Mouse (Mus musculus) B cell, adult 67 days (primary cell): Measurements from ENCODE around the gene Pou6f1. TPM values are rescaled to one million over a fixed set of nuclear protein-coding genes. Genes with fewer than 3 reads are reported as not detected.

ENCODE experiments used
- total RNA-seq, 2 experiments: library from RNA; stranded (reverse); gene quantifications; 4 replicates each; pipeline ENCODE4 v1.2.4; 2023

Gene Pou6f1
- 10 to 100 TPM; 74.9 to 78.3 TPM for total RNA-seq

DNA sequence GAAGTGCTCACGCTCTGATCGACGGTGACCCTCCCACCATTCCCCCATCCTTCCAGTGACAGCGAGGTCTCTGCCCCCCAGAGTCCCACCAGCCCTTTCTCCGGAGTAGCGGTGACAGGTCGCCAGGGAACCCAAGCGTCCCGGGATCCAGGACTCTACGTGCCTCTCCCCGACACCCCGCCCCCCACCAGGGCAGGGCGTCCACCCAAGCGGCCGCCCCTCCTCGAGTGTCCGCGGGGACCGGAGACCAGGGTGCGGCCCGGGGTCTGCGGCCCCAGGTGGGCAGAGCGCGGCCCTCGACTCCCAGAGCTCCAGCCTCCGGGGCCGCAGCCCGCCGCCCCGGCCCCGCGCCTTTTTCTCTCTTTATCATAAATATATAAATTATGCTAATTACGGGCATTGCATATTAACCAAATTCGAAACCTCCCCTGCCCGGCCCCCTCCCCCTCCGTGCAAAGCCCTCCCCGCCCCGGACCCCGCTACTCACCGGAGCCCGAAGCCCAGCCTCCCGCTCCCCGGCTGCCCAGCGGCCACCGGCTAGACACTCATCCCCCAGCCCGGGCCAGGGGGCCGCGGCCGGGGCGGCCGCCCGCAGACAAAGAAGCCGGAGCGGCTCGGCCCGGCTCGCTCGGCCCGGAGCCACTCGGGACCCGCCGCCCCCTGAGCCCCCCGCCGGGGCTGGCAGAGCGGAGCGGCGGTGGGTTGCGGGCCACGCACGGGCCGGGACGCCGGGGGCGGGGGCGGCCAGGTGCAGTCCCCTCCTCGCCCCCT, at the start of gene Pou6f1:
TSS of gene Pou6f1 (minus strand) at position 709 of the 771 bp plus-strand sequence.

DNA sequence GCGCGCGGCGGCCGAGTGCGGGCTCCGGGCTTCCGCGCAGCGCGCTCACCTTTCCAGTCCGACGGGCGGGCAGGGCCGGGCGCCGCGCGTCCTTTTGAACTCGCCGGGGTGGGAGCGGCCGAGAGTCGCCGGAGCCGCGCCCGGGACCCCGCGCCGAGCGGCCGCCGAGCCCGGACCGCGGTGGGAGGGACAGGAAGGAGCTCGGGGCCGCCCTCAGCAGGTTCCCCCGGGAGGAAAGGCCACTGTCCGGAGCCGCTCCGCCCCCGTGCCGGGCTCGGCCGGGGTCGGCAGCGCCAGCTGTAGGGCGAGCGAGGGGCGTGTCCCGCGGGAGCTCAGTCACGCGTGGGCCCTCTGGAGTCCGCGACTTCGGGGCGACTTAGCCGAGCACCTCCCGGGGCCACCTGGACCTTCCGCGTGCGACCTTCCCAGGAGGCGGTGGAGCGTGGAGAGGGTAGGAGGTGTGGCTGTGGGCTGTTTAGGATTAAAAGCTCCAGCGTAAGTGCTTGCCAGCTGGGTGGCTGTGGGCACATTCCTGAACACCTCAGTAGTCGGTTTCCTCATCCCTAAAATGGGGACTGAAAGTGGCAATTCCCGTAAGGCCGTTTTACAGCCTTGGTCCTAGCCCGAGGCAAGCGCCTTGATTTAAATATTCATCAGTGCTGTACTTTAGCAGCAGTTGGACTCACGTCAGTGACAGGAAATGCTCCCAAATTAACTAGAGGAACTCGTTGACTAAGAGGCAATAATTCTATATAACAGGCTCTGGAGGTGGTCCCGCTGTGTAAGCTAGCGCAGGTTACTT, 37.1 kb upstream of the Pou6f1 start, which contains the start of gene Smagp:
TSS of gene Smagp (minus strand) at position 241 of the 802 bp plus-strand sequence.

DNA sequence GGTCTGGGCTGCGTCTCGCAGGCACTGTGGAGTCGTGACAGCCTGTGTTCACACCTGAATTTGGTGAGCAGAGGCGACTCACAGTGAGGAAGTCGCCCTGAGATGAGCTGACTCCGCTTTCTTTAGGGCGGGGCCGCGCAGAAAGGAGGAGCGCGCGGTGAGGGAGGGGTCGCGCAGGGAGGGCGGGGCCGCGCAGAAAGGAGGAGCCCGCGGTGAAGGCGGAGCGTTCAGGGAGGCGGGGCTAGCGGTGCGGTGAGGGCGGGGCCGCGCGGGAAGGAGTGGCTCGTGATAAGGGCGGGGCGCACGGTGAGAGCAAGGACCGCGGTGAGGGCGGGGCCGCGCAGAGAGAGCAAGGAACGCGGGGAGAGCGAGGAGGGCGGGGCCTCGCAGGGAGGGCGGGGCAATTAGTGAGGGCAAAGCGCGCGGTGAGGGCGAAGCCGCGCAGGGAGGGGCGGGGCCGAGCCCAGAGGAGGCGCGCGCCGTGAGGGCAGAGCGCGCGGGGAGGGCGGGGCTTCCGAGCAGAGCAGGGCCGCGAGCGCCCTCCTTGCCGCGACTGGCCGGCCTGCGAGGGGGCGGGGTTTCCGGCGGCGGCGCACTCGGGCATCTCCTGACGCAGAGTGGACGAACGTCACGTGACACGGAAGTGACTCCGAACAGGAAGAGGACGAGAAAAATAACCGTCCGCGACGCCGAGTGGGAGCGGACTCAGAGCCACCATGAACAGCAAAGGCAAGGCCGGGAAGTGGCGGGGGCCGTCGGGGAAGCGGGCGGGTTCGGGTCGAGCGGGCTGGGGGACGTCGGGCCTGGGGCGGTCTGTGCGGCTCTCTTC, 15.4 kb upstream of the Pou6f1 start, which contains the start of gene Dazap2:
TSS of gene Dazap2 (plus strand) at position 354 of the 829 bp plus-strand sequence.

GRCm38 (mm10) chr15:100551326-100552307, 48.2 kb downstream of the Pou6f1 start, which contains the start of gene Tfcp2:
TSS of gene Tfcp2 (minus strand) at chr15:100552008.

Other genes with a start within 250 kb of the Pou6f1 start
- gene Methig1, start 246.8 kb downstream of the Pou6f1 start, total RNA-seq: not detected
- gene Mettl7a2, start 246.8 kb downstream of the Pou6f1 start, total RNA-seq: under 1 TPM in 1 of 2 experiments, not detected in 1; 0.50 TPM
- gene Higd1c, start 235.4 kb downstream of the Pou6f1 start, total RNA-seq: not detected
- gene Gm5475, start 177.8 kb downstream of the Pou6f1 start, total RNA-seq: not detected
- gene Slc11a2, start 174.9 kb downstream of the Pou6f1 start, total RNA-seq: 10 to 100 TPM; 21.4 to 21.9 TPM
- gene Letmd1, start 131.0 kb downstream of the Pou6f1 start, total RNA-seq: 10 to 100 TPM; 42.2 to 44.9 TPM
- gene Csrnp2, start 104.5 kb downstream of the Pou6f1 start, total RNA-seq: 1 to 10 TPM; 4.2 to 6.2 TPM
- gene Tfcp2, start 48.0 kb downstream of the Pou6f1 start, total RNA-seq: 10 to 100 TPM in 1 of 2 experiments, 1 to 10 TPM in 1; 8.3 to 11.7 TPM
- gene Dazap2, start 15.4 kb upstream of the Pou6f1 start, total RNA-seq: 100 to 1,000 TPM; 545 to 575 TPM
- gene Smagp, start 37.0 kb upstream of the Pou6f1 start, total RNA-seq: 10 to 100 TPM; 13.0 to 17.7 TPM
- 100 to 1,000 TPM; 193 to 209 TPM for gene Bin2, start 69.6 kb upstream of the Pou6f1 start, total RNA-seq
- 1 to 10 TPM in 1 of 2 experiments, not detected in 1; 1.1 TPM for gene Cela1, start 87.9 kb upstream of the Pou6f1 start, total RNA-seq
- 10 to 100 TPM; 30.1 to 30.2 TPM for gene Galnt6, start 129.4 kb upstream of the Pou6f1 start, total RNA-seq
- gene Slc4a8, start 161.8 kb upstream of the Pou6f1 start, total RNA-seq: 10 to 100 TPM; 10.2 to 17.3 TPM